Mouse (Mus musculus): Measurements from ENCODE around the gene Pik3r5.

- TF ChIP-seq CTCF (IDR thresholded peaks at IDR 0.05; ENCODE audit: low read depth) (no peak), EP300 (optimal IDR thresholded peaks at IDR 0.05) (no peak)
These were observed 20.0 kb downstream of the Pik3r5 start for GRCm38 (mm10) chr11:68451747-68452405.

Measured in stomach, postnatal 0 days (tissue).